Mouse (Mus musculus) ES-E14 (cell line): ENCODE measurements at regions not wholly inside any gene's neighbourhood (a gene's known extent, or its start where the extent isn't known, plus 50 kb on each side); places are given as distances from the start of the nearest gene placed in this dataset.

Source experiments
- DNase-seq: peaks from one replicate; pipeline ENCODE4 v3.0.0-alpha.2; 2013; ENCODE audit warnings: low read depth, low spot score
- H3K27ac ChIP-seq: 2 replicates; pipeline ENCODE4 v1.5.1; 2012; ENCODE audit warnings: low read depth, mild to moderate bottlenecking, low read length, moderate library complexity, mixed read lengths; ENCODE audit not compliant: poor library complexity, insufficient read depth, severe bottlenecking
- H3K36me3 ChIP-seq: 2 replicates; pipeline ENCODE4 v1.6.1; 2012; ENCODE audit warnings: mild to moderate bottlenecking, low read length, moderate library complexity, mixed read lengths; ENCODE audit not compliant: control insufficient read depth, poor library complexity, insufficient read depth, severe bottlenecking
- H3K4me1 ChIP-seq, 2 experiments: fragments of 150-350 bp in 1 of 2; sonication (generic) in 1 of 2; 2 replicates each; pipeline ENCODE4 v1.6.1; 2012; ENCODE audit warnings: low read length in 2 of 2, mild to moderate bottlenecking in 1 of 2, mixed read lengths in 1 of 2; ENCODE audit not compliant: control insufficient read depth in 2 of 2, insufficient read depth in 2 of 2, poor library complexity in 1 of 2
- H3K4me3 ChIP-seq, 2 experiments: fragments of 150-350 bp in 1 of 2; sonication (generic) in 1 of 2; 2 replicates each; pipeline ENCODE4 v1.5.1; 2012; ENCODE audit warnings: low read length in 2 of 2, low read depth in 1 of 2, mild to moderate bottlenecking in 1 of 2, mixed read lengths in 1 of 2; ENCODE audit not compliant: insufficient read depth in 1 of 2, poor library complexity in 1 of 2, severe bottlenecking in 1 of 2
- H3K9ac ChIP-seq: 2 replicates; pipeline ENCODE4 v1.6.1; 2012; ENCODE audit warnings: low read depth, mild to moderate bottlenecking, low read length, mixed read lengths; ENCODE audit not compliant: poor library complexity, insufficient read depth, severe bottlenecking
- H3K9me3 ChIP-seq: fragments of 150-350 bp; sonication (generic); 2 replicates; pipeline ENCODE4 v1.6.1; 2012; ENCODE audit warnings: low read depth, mild to moderate bottlenecking, low read length; ENCODE audit not compliant: control insufficient read depth, insufficient read depth
- CHD2 ChIP-seq: IDR thresholded peaks from 2 replicates; pipeline ENCODE4 v1.6.1; 2014; ENCODE audit warnings: mild to moderate bottlenecking, low read depth, low read length, inconsistent platforms
- HCFC1 ChIP-seq: IDR thresholded peaks from 2 replicates; pipeline ENCODE4 v1.6.1; 2012; ENCODE audit warnings: low read length, inconsistent platforms, borderline replicate concordance; ENCODE audit not compliant: insufficient read depth
- MAFK ChIP-seq: IDR thresholded peaks from 2 replicates; pipeline ENCODE4 v1.6.1; 2014; ENCODE audit warnings: mild to moderate bottlenecking, low read depth, low read length, inconsistent platforms; ENCODE audit not compliant: insufficient read depth
- ZC3H11A ChIP-seq: IDR thresholded peaks from 2 replicates; pipeline ENCODE4 v1.6.1; 2012; ENCODE audit warnings: low read depth, mild to moderate bottlenecking, inconsistent platforms, low read length, borderline replicate concordance
- ZNF384 ChIP-seq: IDR thresholded peaks from 2 replicates; pipeline ENCODE4 v1.6.1; 2012; ENCODE audit warnings: low read depth, low read length, inconsistent platforms
- in situ Hi-C, 2 experiments: fragments of 600-800 bp; cut with MboI; formaldehyde crosslinking; loops; one replicate each; pipeline ENCODE4 v1.15.1; 2025; ENCODE audit warnings: low sequenced_read_pairs in 2 of 2, inconsistent platforms in 1 of 2; ENCODE audit not compliant: unreplicated experiment in 2 of 2

GRCm38 (mm10) chr4:125890510-125890909 lies 133.8 kb upstream of the Csf3r start:
- no peak overlapping the region for H3K9ac ChIP-seq
- TF ChIP-seq ZC3H11A (0 out of 2 replicates have a peak, but pooled peaks have one; percentile 23), ZNF384 (no peak)
- no peak for DNase-seq
- no peaks in the 10 kb centered on the region for H3K9me3 ChIP-seq
- H3K4me1 ChIP-seq: no peaks in the 10 kb centered on the region
- H3K4me3 ChIP-seq: no peak overlapping the region
- no peak overlapping the region for H3K27ac ChIP-seq
- no peaks in the 10 kb centered on the region for H3K36me3 ChIP-seq
- in situ Hi-C loops: no loop called here

- H3K27ac ChIP-seq: no peak overlapping the region
- no peak overlapping the region for H3K9ac ChIP-seq
- TF ChIP-seq ZC3H11A (no peak), ZNF384 (no peak), MAFK (no peak), HCFC1 (no peak), CHD2 (no peak)
- H3K9me3 ChIP-seq: no peaks in the 10 kb centered on the region
- in situ Hi-C loops: no loop called here
- no peaks in the 10 kb centered on the region for H3K36me3 ChIP-seq
- DNase-seq: no peak
- no peaks in the 10 kb centered on the region for H3K4me1 ChIP-seq
- no peak overlapping the region for H3K4me3 ChIP-seq
Measured at GRCm38 (mm10) chr4:125893139-125893538, 131.2 kb upstream of the Csf3r start.

GRCm38 (mm10) chr4:125897707-125898106 lies 126.6 kb upstream of the Csf3r start:
- DNase-seq: no peak
- no peak overlapping the region for H3K9ac ChIP-seq
- no peak for TF ChIP-seq MAFK
- TF ChIP-seq ZNF384: no peak
- TF ChIP-seq ZC3H11A: no peak
- TF ChIP-seq HCFC1: no peak
- TF ChIP-seq CHD2: no peak
- no peaks in the 10 kb centered on the region for H3K9me3 ChIP-seq
- H3K27ac ChIP-seq: no peak overlapping the region
- no peaks in the 10 kb centered on the region for H3K36me3 ChIP-seq
- H3K4me1 ChIP-seq: no peaks in the 10 kb centered on the region
- no peak overlapping the region for H3K4me3 ChIP-seq
- in situ Hi-C loops: no loop called here

GRCm38 (mm10) chr4:125898631-125899348 lies 125.6 kb upstream of the Csf3r start:
- no peak for DNase-seq
- H3K36me3 ChIP-seq: no peaks in the 10 kb centered on the region
- in situ Hi-C loops: no loop called here
- H3K27ac ChIP-seq: no peak overlapping the region
- H3K4me1 ChIP-seq: no peaks in the 10 kb centered on the region
- H3K9ac ChIP-seq: no peak overlapping the region
- H3K4me3 ChIP-seq: no peak overlapping the region
- no peaks in the 10 kb centered on the region for H3K9me3 ChIP-seq
- TF ChIP-seq ZC3H11A (no peak), MAFK (no peak)
